Mouse (Mus musculus) forebrain, embryonic 12.5 days (tissue): Measurements from ENCODE around the gene Il13. TPM values are rescaled to one million over a fixed set of nuclear protein-coding genes. Genes with fewer than 3 reads are reported as not detected.

Experiments used
- ATAC-seq: fragments of 200-750 bp; cut with Nextera tagmentation; 2 replicates; pipeline ENCODE4 v1.8.0; 2017; ENCODE audit warnings: moderate TSS enrichment; ENCODE audit not compliant: low FRiP score
- H3K27ac ChIP-seq: fragments of 300-500 bp; sonication (generic); 2 replicates; pipeline ENCODE4 v1.5.1; 2016; ENCODE audit warnings: mild to moderate bottlenecking
- H3K27me3 ChIP-seq: fragments of 300-500 bp; sonication (generic); 2 replicates; pipeline ENCODE4 v1.6.1; 2016; ENCODE audit warnings: mild to moderate bottlenecking
- H3K36me3 ChIP-seq: fragments of 300-500 bp; sonication (generic); replicated peaks from 2 replicates; pipeline ENCODE4 v1.6.1; 2016; ENCODE audit warnings: mild to moderate bottlenecking
- H3K4me1 ChIP-seq: fragments of 300-500 bp; sonication (generic); 2 replicates; pipeline ENCODE4 v1.6.1; 2016
- H3K4me2 ChIP-seq: fragments of 300-500 bp; sonication (generic); 2 replicates; pipeline ENCODE4 v1.6.1; 2016; ENCODE audit warnings: mild to moderate bottlenecking, moderate library complexity
- H3K4me3 ChIP-seq: fragments of 300-500 bp; sonication (generic); replicated peaks from 2 replicates; pipeline ENCODE4 v1.5.1; 2016; ENCODE audit warnings: mild to moderate bottlenecking
- H3K9ac ChIP-seq: fragments of 300-500 bp; sonication (generic); 2 replicates; pipeline ENCODE4 v1.6.1; 2016; ENCODE audit warnings: mild to moderate bottlenecking
- H3K9me3 ChIP-seq: fragments of 300-500 bp; sonication (generic); 2 replicates; pipeline ENCODE4 v1.6.1; 2016
- WGBS: fragments of 180-500 bp; shearing (Covaris S2); methylation state at CpG from one replicate; pipeline ENCODE4 v1.1.7; 2016; 5-methylcytosine and 5-hydroxymethylcytosine counted together
- polyA plus RNA-seq: library from polyadenylated mRNA; unstranded; fragments of >200 nt; fragmentation: Nextera tagmentation; extraction: Ambion mirVana; gene quantifications from 2 replicates; pipeline ENCODE4 v1.2.1, GENCODE M21; 2016

The Il13 gene
- polyA plus RNA-seq, 1 experiment from 2014 or later: not detected

GRCm38 (mm10) chr11:53652427-53652826 lies 17.9 kb upstream of the Il13 start:
- peaks cover 51% of the 10 kb centered on the region for H3K36me3 ChIP-seq
- ATAC-seq: no peak
- no peak overlapping the region for H3K27ac ChIP-seq
- no peaks in the 10 kb centered on the region for H3K9me3 ChIP-seq
- no peak overlapping the region for H3K4me3 ChIP-seq
- no peak overlapping the region for H3K9ac ChIP-seq
- H3K4me2 ChIP-seq: no peak overlapping the region
- WGBS: 92% methylated on average over 2 of the region's 2 CpGs
- no peaks in the 10 kb centered on the region for H3K4me1 ChIP-seq
- no peaks in the 10 kb centered on the region for H3K27me3 ChIP-seq

- Histone ChIP-seq H3K4me1 (no peaks in the 10 kb centered on the region), H3K4me2 (no peak overlapping the region), H3K9me3 (no peaks in the 10 kb centered on the region), H3K9ac (no peak overlapping the region), H3K4me3 (no peak overlapping the region), H3K36me3 (peaks cover 51% of the 10 kb centered on the region), H3K27me3 (no peaks in the 10 kb centered on the region), H3K27ac (no peak overlapping the region)
- no peak for ATAC-seq
- 97% methylated on average over 4 of the region's 4 CpGs for WGBS
Measured at GRCm38 (mm10) chr11:53651441-53651840, 16.9 kb upstream of the Il13 start.

- Histone ChIP-seq H3K4me1 (no peaks in the 10 kb centered on the region), H3K9me3 (no peaks in the 10 kb centered on the region), H3K4me3 (no peak overlapping the region), H3K4me2 (no peak overlapping the region), H3K27ac (no peak overlapping the region), H3K36me3 (no peaks in the 10 kb centered on the region; the same call in 1 of the 2 replicates), H3K27me3 (no peaks in the 10 kb centered on the region), H3K9ac (no peak overlapping the region)
- ATAC-seq: no peak
- 77% methylated on average over 5 of the region's 5 CpGs for WGBS
Measured at GRCm38 (mm10) chr11:53644017-53644416, 9.5 kb upstream of the Il13 start.

GRCm38 (mm10) chr11:53642744-53643279 lies 8.3 kb upstream of the Il13 start:
- 80% methylated on average over 12 of the region's 12 CpGs for WGBS
- Histone ChIP-seq H3K4me1 (no peaks in the 10 kb centered on the region), H3K27ac (no peak overlapping the region), H3K27me3 (peaks cover under 1% of the 10 kb centered on the region; the same call in 1 of the 2 replicates), H3K36me3 (no peaks in the 10 kb centered on the region), H3K4me3 (no peak overlapping the region), H3K9ac (no peak overlapping the region), H3K4me2 (no peak overlapping the region), H3K9me3 (no peaks in the 10 kb centered on the region)
- no peak for ATAC-seq

GRCm38 (mm10) chr11:53637803-53638260 lies 3.3 kb upstream of the Il13 start:
- Histone ChIP-seq H3K27me3 (peaks cover 33% of the 10 kb centered on the region), H3K36me3 (no peaks in the 10 kb centered on the region), H3K27ac (no peak overlapping the region), H3K4me3 (no peak overlapping the region), H3K9ac (no peak overlapping the region), H3K4me2 (no peak overlapping the region), H3K4me1 (peaks cover 14% of the 10 kb centered on the region), H3K9me3 (no peaks in the 10 kb centered on the region)
- no peak for ATAC-seq
- WGBS: 81% methylated on average over 10 of the region's 10 CpGs

- no peak for ATAC-seq
- no peak overlapping the region for H3K9ac ChIP-seq
- WGBS: 23% methylated on average over 21 of the region's 21 CpGs
- no peaks in the 10 kb centered on the region for H3K9me3 ChIP-seq
- H3K4me2 ChIP-seq: no peak overlapping the region
- H3K4me3 ChIP-seq: no peak overlapping the region
- H3K4me1 ChIP-seq: peaks cover 14% of the 10 kb centered on the region
- peaks cover 33% of the 10 kb centered on the region for H3K27me3 ChIP-seq
- H3K36me3 ChIP-seq: no peaks in the 10 kb centered on the region
- no peak overlapping the region for H3K27ac ChIP-seq
Measured at GRCm38 (mm10) chr11:53637046-53637802, 2.7 kb upstream of the Il13 start.

GRCm38 (mm10) chr11:53636183-53636646 lies 1.7 kb upstream of the Il13 start:
- H3K4me1 ChIP-seq: peaks cover 14% of the 10 kb centered on the region
- H3K9ac ChIP-seq: peak overlapping the region; percentile 55
- no peaks in the 10 kb centered on the region for H3K9me3 ChIP-seq
- no peak overlapping the region for H3K27ac ChIP-seq
- H3K4me2 ChIP-seq: peak overlapping the region; percentile 66
- peaks cover 33% of the 10 kb centered on the region for H3K27me3 ChIP-seq
- WGBS: 1% methylated on average over 38 of the region's 40 CpGs
- H3K36me3 ChIP-seq: no peaks in the 10 kb centered on the region
- no peak for ATAC-seq
- H3K4me3 ChIP-seq: peak overlapping the region; percentile 39

- Histone ChIP-seq H3K9me3 (no peaks in the 10 kb centered on the region), H3K4me1 (peaks cover 14% of the 10 kb centered on the region), H3K4me2 (peak overlapping the region; percentile 66), H3K9ac (peak overlapping the region; percentile 55; the same call in 1 of the 2 replicates), H3K27ac (no peak overlapping the region), H3K4me3 (peak overlapping the region; percentile 39), H3K36me3 (no peaks in the 10 kb centered on the region), H3K27me3 (peaks cover 33% of the 10 kb centered on the region)
- no peak for ATAC-seq
- 40% methylated on average over 9 of the region's 9 CpGs for WGBS
Measured at GRCm38 (mm10) chr11:53635590-53636182, 1.2 kb upstream of the Il13 start.

GRCm38 (mm10) chr11:53633644-53634043 lies 858 bp downstream of the Il13 start:
- Histone ChIP-seq H3K9me3 (no peaks in the 10 kb centered on the region), H3K4me1 (peaks cover 14% of the 10 kb centered on the region), H3K36me3 (no peaks in the 10 kb centered on the region), H3K27ac (no peak overlapping the region), H3K27me3 (peaks cover 33% of the 10 kb centered on the region), H3K4me3 (no peak overlapping the region), H3K4me2 (no peak overlapping the region), H3K9ac (no peak overlapping the region)
- ATAC-seq: no peak
- 88% methylated on average over 7 of the region's 7 CpGs for WGBS

GRCm38 (mm10) chr11:53632122-53632733 lies 2.3 kb downstream of the Il13 start:
- ATAC-seq: no peak
- Histone ChIP-seq H3K9me3 (no peaks in the 10 kb centered on the region), H3K9ac (no peak overlapping the region), H3K4me3 (no peak overlapping the region), H3K4me2 (no peak overlapping the region), H3K27me3 (peaks cover 26% of the 10 kb centered on the region), H3K27ac (no peak overlapping the region), H3K36me3 (no peaks in the 10 kb centered on the region), H3K4me1 (peaks cover 13% of the 10 kb centered on the region)
- 69% methylated on average over 14 of the region's 14 CpGs for WGBS

- Histone ChIP-seq H3K9ac (no peak overlapping the region), H3K4me3 (no peak overlapping the region), H3K9me3 (0 out of 2 replicates have a peak, but pooled peaks cover 3% of the 10 kb centered on the region), H3K36me3 (no peaks in the 10 kb centered on the region), H3K27me3 (no peaks in the 10 kb centered on the region), H3K27ac (no peak overlapping the region), H3K4me1 (no peaks in the 10 kb centered on the region), H3K4me2 (no peak overlapping the region)
- WGBS: 14% methylated on average over 1 of the region's 1 CpGs
- 0 out of 2 replicates have a peak, but pooled peaks have one; percentile 73 for ATAC-seq
Measured at GRCm38 (mm10) chr11:53627859-53628258, 6.6 kb downstream of the Il13 start.

GRCm38 (mm10) chr11:53626802-53627373 lies 7.6 kb downstream of the Il13 start:
- H3K4me2 ChIP-seq: no peak overlapping the region
- H3K4me1 ChIP-seq: no peaks in the 10 kb centered on the region
- no peak overlapping the region for H3K4me3 ChIP-seq
- H3K27ac ChIP-seq: no peak overlapping the region
- no peak for ATAC-seq
- H3K9ac ChIP-seq: 0 out of 2 replicates have a peak overlapping the region, but pooled peaks have one; percentile 17
- H3K9me3 ChIP-seq: 0 out of 2 replicates have a peak, but pooled peaks cover 3% of the 10 kb centered on the region
- H3K36me3 ChIP-seq: no peaks in the 10 kb centered on the region
- no peaks in the 10 kb centered on the region for H3K27me3 ChIP-seq
- WGBS: 70% methylated on average over 17 of the region's 17 CpGs
